Mouse (Mus musculus): ENCODE results near the gene Cacna1e. TPM values are rescaled to one million over a fixed set of nuclear protein-coding genes. Genes with fewer than 3 reads are reported as not detected.

The Cacna1e gene
- polyA plus RNA-seq, 1 experiment from 2014 or later, result 7.8 TPM

GRCm38 (mm10) chr1:154725356-154726320 lies 158.7 kb downstream of the Cacna1e start:
- 0 out of 2 replicates have a peak, but pooled peaks have one; percentile 9 for ATAC-seq (ENCODE audit: low FRiP score, low read depth)
- Histone ChIP-seq H3K36me3 (no peaks in the 10 kb centered on the region), H3K9ac (peak overlapping the region; percentile 55), H3K4me1 (peaks cover 17% of the 10 kb centered on the region), H3K9me3 (no peaks in the 10 kb centered on the region), H3K4me2 (replicated peaks) (peak overlapping the region; percentile 79), H3K27ac (no peak overlapping the region), H3K27me3 (replicated peaks) (peaks cover 48% of the 10 kb centered on the region), H3K4me3 (peak overlapping the region; percentile 45)
- 19% methylated on average over 35 of the region's 35 CpGs for WGBS

GRCm38 (mm10) chr1:154723537-154724286 lies 160.6 kb downstream of the Cacna1e start:
- Histone ChIP-seq H3K4me2 (replicated peaks) (peak overlapping the region; percentile 79), H3K36me3 (no peaks in the 10 kb centered on the region), H3K9ac (peak overlapping the region; percentile 48), H3K9me3 (no peaks in the 10 kb centered on the region), H3K27ac (no peak overlapping the region), H3K27me3 (replicated peaks) (peaks cover 48% of the 10 kb centered on the region), H3K4me1 (peaks cover 17% of the 10 kb centered on the region), H3K4me3 (peak overlapping the region; percentile 39)
- ATAC-seq (ENCODE audit: low FRiP score, low read depth), result peak; percentile 51; the same call in 1 of the 2 replicates
- 1% methylated on average over 19 of the region's 19 CpGs for WGBS

- Histone ChIP-seq H3K27me3 (replicated peaks) (peaks cover 41% of the 10 kb centered on the region), H3K4me3 (peak overlapping the region; percentile 39), H3K4me1 (peaks cover 17% of the 10 kb centered on the region), H3K36me3 (no peaks in the 10 kb centered on the region), H3K9ac (peak overlapping the region; percentile 48; the same call in 1 of the 2 replicates), H3K27ac (no peak overlapping the region), H3K4me2 (replicated peaks) (peak overlapping the region; percentile 79), H3K9me3 (no peaks in the 10 kb centered on the region)
- peak; percentile 42 for ATAC-seq (ENCODE audit: low FRiP score, low read depth)
- 38% methylated on average over 6 of the region's 6 CpGs for WGBS
These were observed 161.2 kb downstream of the Cacna1e start for GRCm38 (mm10) chr1:154723078-154723477.

- H3K36me3 ChIP-seq, result no peaks in the 10 kb centered on the region
These were observed 168.7 kb downstream of the Cacna1e start for GRCm38 (mm10) chr1:154715596-154715995.

GRCm38 (mm10) chr1:154712747-154713146 lies 171.6 kb downstream of the Cacna1e start:
- Histone ChIP-seq H3K9me3 (no peaks in the 10 kb centered on the region), H3K36me3 (no peaks in the 10 kb centered on the region), H3K4me2 (replicated peaks) (no peak overlapping the region), H3K27me3 (replicated peaks) (no peaks in the 10 kb centered on the region), H3K27ac (no peak overlapping the region), H3K9ac (no peak overlapping the region), H3K4me3 (no peak overlapping the region), H3K4me1 (no peaks in the 10 kb centered on the region)
- 94% methylated on average over 4 of the region's 4 CpGs for WGBS
- ATAC-seq (ENCODE audit: low FRiP score, low read depth), result no peak

More at GRCm38 (mm10) chr1:154715596-154715995, 168.7 kb downstream of the Cacna1e start:
- Histone ChIP-seq H3K9ac (no peak overlapping the region), H3K9me3 (no peaks in the 10 kb centered on the region), H3K27ac (no peak overlapping the region), H3K27me3 (replicated peaks) (no peaks in the 10 kb centered on the region), H3K4me1 (no peaks in the 10 kb centered on the region), H3K4me3 (no peak overlapping the region), H3K4me2 (replicated peaks) (no peak overlapping the region)
- no peak for ATAC-seq (ENCODE audit: low FRiP score, low read depth)
- WGBS, result 87% methylated on average over 7 of the region's 7 CpGs

- 86% methylated on average over 4 of the region's 4 CpGs for WGBS
- H3K27me3 ChIP-seq (replicated peaks), result no peaks in the 10 kb centered on the region
- ATAC-seq (ENCODE audit: low FRiP score, low read depth), result no peak
- no peak overlapping the region for H3K4me2 ChIP-seq (replicated peaks)
- H3K27ac ChIP-seq, result no peak overlapping the region
- peaks cover 13% of the 10 kb centered on the region; the same call in 1 of the 2 replicates for H3K4me1 ChIP-seq
- no peak overlapping the region for H3K9ac ChIP-seq
- H3K4me3 ChIP-seq, result no peak overlapping the region
- no peaks in the 10 kb centered on the region for H3K36me3 ChIP-seq
- no peaks in the 10 kb centered on the region for H3K9me3 ChIP-seq
These were observed 176.6 kb downstream of the Cacna1e start for GRCm38 (mm10) chr1:154707584-154708290.

DNA sequence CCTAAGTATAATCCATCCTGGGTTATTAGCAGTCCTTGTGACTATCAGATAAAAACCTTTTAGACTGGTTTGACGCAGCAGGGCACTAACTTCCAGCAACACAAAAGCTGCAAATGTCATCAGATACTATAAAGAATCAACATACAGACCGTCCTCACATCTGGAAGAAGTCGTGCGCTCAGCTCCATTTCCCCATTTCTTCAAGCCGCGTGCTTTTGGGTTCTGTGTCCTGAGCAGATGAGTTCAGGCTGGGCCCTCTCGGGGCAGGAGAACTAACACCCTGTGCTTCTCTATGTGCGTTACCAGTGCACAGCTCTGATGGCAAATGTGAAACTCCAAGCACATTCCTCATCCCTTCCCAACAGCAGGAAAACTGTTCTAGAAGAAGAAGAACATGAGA lies 177.3 kb downstream of the Cacna1e start:
- Histone ChIP-seq H3K36me3 (no peaks in the 10 kb centered on the region), H3K9ac (no peak overlapping the region), H3K27ac (no peak overlapping the region), H3K9me3 (no peaks in the 10 kb centered on the region), H3K4me1 (peaks cover 13% of the 10 kb centered on the region; the same call in 1 of the 2 replicates), H3K4me3 (no peak overlapping the region), H3K27me3 (replicated peaks) (no peaks in the 10 kb centered on the region), H3K4me2 (replicated peaks) (no peak overlapping the region)
- ATAC-seq (ENCODE audit: low FRiP score, low read depth), result no peak
- 79% methylated on average over 8 of the region's 8 CpGs for WGBS

DNA sequence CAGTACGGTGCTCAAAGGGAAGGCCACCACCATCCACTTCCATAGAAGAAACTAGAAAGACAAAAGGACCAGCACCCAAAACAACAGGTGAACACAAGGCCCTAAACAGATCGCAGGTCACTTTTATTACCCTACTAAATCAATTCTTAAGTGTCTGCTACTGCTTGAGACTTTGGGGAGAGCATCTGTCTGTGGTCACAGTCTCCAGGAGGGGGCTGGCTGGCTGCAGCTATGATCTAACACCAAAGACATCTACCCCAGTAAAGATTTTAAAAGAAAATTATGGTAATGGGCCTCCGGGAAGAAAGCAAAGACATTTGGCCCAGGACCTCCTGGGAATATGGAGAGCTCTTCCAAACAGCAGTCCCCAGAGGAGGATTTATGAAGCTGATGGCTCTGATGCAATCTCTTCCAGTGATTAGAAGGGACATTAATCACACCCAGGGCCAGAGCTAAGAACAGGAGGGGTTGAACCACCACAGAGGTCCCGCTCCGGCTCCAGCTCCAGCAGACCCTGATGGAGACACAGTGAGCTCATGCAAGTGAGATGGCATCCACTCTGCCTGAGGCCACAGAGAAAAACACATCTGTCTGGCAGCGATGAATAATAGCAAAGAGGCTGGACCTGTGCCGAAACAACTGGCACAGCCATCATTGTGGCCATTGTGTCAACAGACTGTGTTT lies 178.3 kb downstream of the Cacna1e start:
- Histone ChIP-seq H3K36me3 (no peaks in the 10 kb centered on the region), H3K27ac (no peak overlapping the region), H3K4me3 (no peak overlapping the region), H3K9ac (no peak overlapping the region), H3K9me3 (no peaks in the 10 kb centered on the region), H3K4me2 (replicated peaks) (no peak overlapping the region), H3K27me3 (replicated peaks) (no peaks in the 10 kb centered on the region), H3K4me1 (peaks cover 13% of the 10 kb centered on the region; the same call in 1 of the 2 replicates)
- 36% methylated on average over 7 of the region's 7 CpGs for WGBS
- ATAC-seq (ENCODE audit: low FRiP score, low read depth), result peak; percentile 77

GRCm38 (mm10) chr1:154704558-154705185 lies 179.6 kb downstream of the Cacna1e start:
- Histone ChIP-seq H3K27ac (no peak overlapping the region), H3K4me2 (replicated peaks) (no peak overlapping the region), H3K27me3 (replicated peaks) (no peaks in the 10 kb centered on the region), H3K9ac (no peak overlapping the region), H3K36me3 (no peaks in the 10 kb centered on the region), H3K4me3 (no peak overlapping the region), H3K9me3 (no peaks in the 10 kb centered on the region), H3K4me1 (peaks cover 13% of the 10 kb centered on the region; the same call in 1 of the 2 replicates)
- no peak for ATAC-seq (ENCODE audit: low FRiP score, low read depth)
- 59% methylated on average over 11 of the region's 11 CpGs for WGBS

GRCm38 (mm10) chr1:154702623-154703022 lies 181.7 kb downstream of the Cacna1e start:
- Histone ChIP-seq H3K27ac (no peak overlapping the region), H3K9me3 (no peaks in the 10 kb centered on the region), H3K4me2 (replicated peaks) (no peak overlapping the region), H3K4me1 (peaks cover 13% of the 10 kb centered on the region; the same call in 1 of the 2 replicates), H3K36me3 (no peaks in the 10 kb centered on the region), H3K9ac (no peak overlapping the region), H3K4me3 (no peak overlapping the region), H3K27me3 (replicated peaks) (no peaks in the 10 kb centered on the region)
- WGBS, result 82% methylated on average over 2 of the region's 2 CpGs
- ATAC-seq (ENCODE audit: low FRiP score, low read depth), result no peak
